Mouse (Mus musculus) neural tube, embryonic 11.5 days (tissue): Measurements from ENCODE around the gene Rbbp7. TPM values are rescaled to one million over a fixed set of nuclear protein-coding genes. Genes with fewer than 3 reads are reported as not detected.

Source experiments
- ATAC-seq: fragments of 200-750 bp; cut with Nextera tagmentation; 2 replicates; pipeline ENCODE4 v1.8.0; 2017; ENCODE audit warnings: moderate number of reproducible peaks, mild to moderate bottlenecking, moderate TSS enrichment, moderate library complexity; ENCODE audit not compliant: insufficient read depth, low FRiP score, low TSS enrichment
- DNase-seq: peaks from one replicate; pipeline ENCODE4 v3.0.0-alpha.2; 2015; ENCODE audit warnings: low spot score
- H3K27ac ChIP-seq: fragments of 300-500 bp; sonication (generic); 2 replicates; pipeline ENCODE4 v1.5.1; 2014; ENCODE audit warnings: low read depth, mild to moderate bottlenecking, low read length
- H3K27me3 ChIP-seq: fragments of 300-500 bp; sonication (generic); 2 replicates; pipeline ENCODE4 v1.6.1; 2014; ENCODE audit warnings: mild to moderate bottlenecking, low read length, mixed read lengths; ENCODE audit not compliant: control insufficient read depth, insufficient read depth
- H3K36me3 ChIP-seq: fragments of 300-500 bp; sonication (generic); 2 replicates; pipeline ENCODE4 v1.6.1; 2014; ENCODE audit warnings: mild to moderate bottlenecking, low read length, moderate library complexity, mixed read lengths; ENCODE audit not compliant: control insufficient read depth, insufficient read depth
- H3K4me1 ChIP-seq: fragments of 300-500 bp; sonication (generic); 2 replicates; pipeline ENCODE4 v1.6.1; 2014; ENCODE audit warnings: low read length, mixed read lengths; ENCODE audit not compliant: control insufficient read depth, insufficient read depth
- H3K4me2 ChIP-seq: fragments of 300-500 bp; sonication (generic); 2 replicates; pipeline ENCODE4 v1.6.1; 2014; ENCODE audit warnings: low read depth, mild to moderate bottlenecking, moderate library complexity
- H3K4me3 ChIP-seq: fragments of 300-500 bp; sonication (generic); 2 replicates; pipeline ENCODE4 v1.5.1; 2014; ENCODE audit warnings: low read depth, low read length
- H3K9ac ChIP-seq: fragments of 300-500 bp; sonication (generic); 2 replicates; pipeline ENCODE4 v1.6.1; 2014; ENCODE audit warnings: mild to moderate bottlenecking, low read length
- H3K9me3 ChIP-seq: fragments of 300-500 bp; sonication (generic); 2 replicates; pipeline ENCODE4 v1.6.1; 2016; ENCODE audit warnings: low read length; ENCODE audit not compliant: control insufficient read depth
- WGBS: fragments of 180-500 bp; shearing (Covaris S2); extraction: QIAGEN DNeasy Blood & Tissue Kit; methylation state at CpG from one replicate; pipeline ENCODE4 v1.1.7; 2014; 5-methylcytosine and 5-hydroxymethylcytosine counted together
- polyA plus RNA-seq: library from polyadenylated mRNA; unstranded; fragments of >200 nt; fragmentation: Nextera tagmentation; extraction: Ambion mirVana; gene quantifications from 2 replicates; pipeline ENCODE4 v1.2.1, GENCODE M21; 2014

Gene Rbbp7
- 325 and 326 TPM in 2 replicates for polyA plus RNA-seq

DNA sequence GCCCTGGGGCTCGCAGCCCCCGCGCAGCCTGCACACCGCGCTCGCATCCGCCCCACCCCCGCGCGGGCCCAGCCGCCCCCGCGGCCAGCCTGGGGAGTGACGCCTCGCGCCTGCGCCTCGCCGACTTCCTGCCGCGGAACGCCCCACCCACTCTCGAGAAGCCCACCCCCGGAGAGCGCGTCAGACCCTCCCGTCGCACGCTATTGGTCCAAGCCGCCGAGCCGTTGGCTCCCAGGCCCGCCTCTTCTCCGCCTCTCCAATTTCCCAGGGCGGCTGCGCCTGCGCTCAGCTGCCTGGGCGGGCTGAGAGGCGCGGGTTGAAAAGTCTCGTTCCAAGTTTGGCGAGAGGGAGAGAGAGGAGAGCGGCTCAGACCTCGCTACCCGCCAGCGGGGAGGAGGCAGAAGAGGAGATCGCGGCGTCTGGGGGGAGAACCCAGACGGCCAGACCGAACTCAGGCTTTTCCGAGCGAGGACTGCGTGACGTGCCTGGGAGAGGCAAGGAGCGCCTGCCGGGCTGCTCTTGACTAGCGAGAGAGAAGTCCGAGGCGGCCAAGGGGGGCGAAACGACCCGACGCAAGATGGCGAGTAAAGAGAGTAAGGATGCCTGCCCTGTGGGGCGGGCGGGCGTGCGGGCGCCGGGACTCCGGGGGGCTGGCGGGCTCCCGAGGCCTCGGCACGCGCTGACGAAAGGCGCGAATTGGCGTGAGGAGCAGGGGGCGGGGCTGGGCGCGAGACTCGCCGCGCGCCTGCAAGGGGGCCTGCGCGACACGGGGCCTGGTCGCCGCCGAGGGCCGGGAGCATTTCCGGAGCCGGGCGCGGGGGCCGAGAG lies at the start of gene Rbbp7:
Gene Rbbp7 (plus strand): TSS at position 288 of the 828 bp plus-strand sequence.
- Histone ChIP-seq H3K9ac (peak within 1 kb of the TSS; percentile 69), H3K27me3 (no peaks in the 10 kb centered on the region), H3K9me3 (no peaks in the 10 kb centered on the region), H3K4me3 (peak within 1 kb of the TSS; percentile 65), H3K36me3 (no peaks in the 10 kb centered on the region), H3K4me1 (0 out of 2 replicates have a peak, but pooled peaks cover 4% of the 10 kb centered on the region), H3K27ac (peak within 1 kb of the TSS; percentile 89), H3K4me2 (peak within 1 kb of the TSS; percentile 48)
- peak; percentile 92 for DNase-seq
- 22% methylated on average over 68 of the region's 100 CpGs for WGBS
- peak; percentile 98 for ATAC-seq

DNA sequence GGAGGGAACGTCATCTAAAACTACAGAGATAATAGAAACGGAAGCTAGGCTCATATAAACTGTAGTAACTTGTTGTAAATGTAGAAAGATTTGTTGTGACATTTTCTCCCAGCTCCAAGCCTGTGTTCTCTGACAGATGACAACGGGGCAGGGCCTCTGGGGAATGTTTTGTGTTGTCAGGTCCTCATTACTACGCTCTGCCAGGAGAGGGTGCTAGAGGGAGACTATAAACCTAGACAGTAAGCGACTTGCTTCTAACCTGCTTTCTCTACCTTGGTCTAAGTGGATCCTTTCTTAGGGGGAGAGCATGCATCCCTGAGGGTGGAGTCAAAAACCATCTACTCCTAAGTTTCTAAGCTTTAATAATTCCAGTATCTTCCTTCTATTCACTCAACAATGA lies 42.4 kb upstream of the Rbbp7 start:
- Histone ChIP-seq H3K4me1 (no peaks in the 10 kb centered on the region), H3K4me2 (no peak overlapping the region), H3K9ac (no peak overlapping the region), H3K9me3 (no peaks in the 10 kb centered on the region), H3K4me3 (no peak overlapping the region), H3K36me3 (no peaks in the 10 kb centered on the region), H3K27me3 (no peaks in the 10 kb centered on the region), H3K27ac (no peak overlapping the region)
- 32% methylated on average over 5 of the region's 5 CpGs for WGBS
- no peak for ATAC-seq
- peak; percentile 39 for DNase-seq

DNA sequence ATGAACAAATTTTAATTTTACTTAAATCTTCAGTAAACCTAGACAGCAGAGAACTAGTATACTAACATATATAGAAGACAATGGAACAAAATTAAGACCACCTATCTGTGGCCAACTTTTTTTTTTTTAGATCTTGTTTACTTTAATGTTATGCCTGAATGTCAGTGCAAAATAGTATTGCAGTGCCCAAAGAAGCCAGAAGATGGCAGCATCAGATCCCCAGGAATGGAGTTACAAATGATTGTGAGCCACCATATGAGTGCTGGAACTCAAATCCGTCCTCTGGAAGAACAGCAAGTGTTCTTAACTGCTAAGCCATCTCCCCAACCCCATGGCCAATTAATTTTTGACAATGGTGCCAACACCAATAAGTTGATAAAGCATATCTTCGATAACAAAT lies 40.6 kb upstream of the Rbbp7 start:
- H3K36me3 ChIP-seq, result no peaks in the 10 kb centered on the region
- no peak overlapping the region for H3K27ac ChIP-seq
- H3K9ac ChIP-seq, result no peak overlapping the region
- no peak overlapping the region for H3K4me3 ChIP-seq
- 39% methylated on average over 2 of the region's 2 CpGs for WGBS
- no peaks in the 10 kb centered on the region for H3K4me1 ChIP-seq
- ATAC-seq, result no peak
- peak; percentile 40 for DNase-seq
- H3K9me3 ChIP-seq, result no peaks in the 10 kb centered on the region
- H3K4me2 ChIP-seq, result no peak overlapping the region
- H3K27me3 ChIP-seq, result no peaks in the 10 kb centered on the region

DNA sequence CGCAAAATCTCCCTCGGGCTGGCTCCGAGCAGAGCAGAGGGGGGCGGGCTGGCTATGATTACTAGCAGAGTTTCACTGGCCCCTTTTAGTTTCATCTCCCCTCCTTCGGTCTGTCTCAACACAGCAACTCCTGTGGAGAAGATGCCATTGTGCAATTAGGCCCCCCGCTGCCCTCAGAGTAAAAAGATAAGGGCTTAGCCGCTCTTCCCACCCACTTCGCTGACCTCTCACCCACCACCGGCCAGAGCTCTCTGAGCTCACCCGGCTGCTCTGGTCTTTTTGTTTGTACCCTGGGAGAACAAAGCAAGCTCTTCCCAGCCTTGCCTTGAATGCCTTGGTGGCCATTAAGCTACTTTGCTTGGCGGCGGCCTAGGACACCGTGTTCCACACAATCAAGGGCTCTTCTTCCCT lies 32.8 kb upstream of the Rbbp7 start:
- Histone ChIP-seq H3K4me2 (no peak overlapping the region), H3K4me1 (no peaks in the 10 kb centered on the region), H3K27me3 (no peaks in the 10 kb centered on the region), H3K4me3 (no peak overlapping the region), H3K9ac (no peak overlapping the region), H3K27ac (no peak overlapping the region), H3K9me3 (no peaks in the 10 kb centered on the region), H3K36me3 (no peaks in the 10 kb centered on the region)
- no peak for ATAC-seq
- DNase-seq, result peak; percentile 36
- WGBS, result 14% methylated on average over 13 of the region's 13 CpGs

DNA sequence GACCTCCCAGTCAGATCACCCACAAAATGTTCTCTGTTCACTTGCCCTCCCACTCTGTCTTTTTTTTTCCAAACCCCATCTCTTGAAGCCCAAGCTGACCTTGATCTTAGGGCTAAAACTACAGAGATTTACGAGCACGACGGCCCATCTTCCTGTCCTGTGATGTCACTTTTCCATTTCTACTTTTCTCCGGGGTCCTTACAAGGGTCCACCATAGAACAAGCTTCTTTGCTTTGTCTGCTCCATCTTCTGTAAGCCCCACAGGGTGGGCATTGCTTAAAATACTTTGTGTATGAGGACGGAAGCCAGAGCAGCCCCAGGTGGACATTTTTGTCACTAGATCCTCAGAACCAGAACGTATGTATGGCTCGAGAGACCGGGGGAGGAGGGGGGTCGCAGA lies 32.4 kb upstream of the Rbbp7 start:
- no peaks in the 10 kb centered on the region for H3K4me1 ChIP-seq
- no peak for ATAC-seq
- WGBS, result 32% methylated on average over 9 of the region's 9 CpGs
- H3K4me2 ChIP-seq, result no peak overlapping the region
- no peaks in the 10 kb centered on the region for H3K36me3 ChIP-seq
- H3K27me3 ChIP-seq, result no peaks in the 10 kb centered on the region
- no peaks in the 10 kb centered on the region for H3K9me3 ChIP-seq
- H3K9ac ChIP-seq, result no peak overlapping the region
- H3K4me3 ChIP-seq, result no peak overlapping the region
- DNase-seq, result no peak
- H3K27ac ChIP-seq, result no peak overlapping the region

DNA sequence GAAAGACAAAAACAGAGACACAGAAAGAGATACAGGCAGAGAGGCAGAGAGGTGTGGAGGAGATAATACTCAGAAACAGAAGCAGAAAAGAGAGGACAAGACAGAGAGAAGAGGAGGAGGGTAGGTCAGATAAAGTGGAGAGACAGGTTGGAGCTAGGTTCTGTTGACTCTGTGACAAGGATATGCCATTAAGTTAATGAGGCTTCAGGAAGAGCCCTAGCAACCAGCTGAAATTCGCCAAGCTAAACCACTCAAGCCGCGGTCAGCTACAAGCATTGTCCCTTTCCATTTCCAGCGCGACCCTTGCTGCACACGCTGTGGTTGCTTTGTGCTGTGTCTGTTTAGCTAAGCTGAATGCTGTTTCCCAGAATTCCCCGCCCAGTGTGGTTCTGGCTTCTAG lies 32.0 kb upstream of the Rbbp7 start:
- Histone ChIP-seq H3K27ac (no peak overlapping the region), H3K4me2 (no peak overlapping the region), H3K4me1 (no peaks in the 10 kb centered on the region), H3K9ac (no peak overlapping the region), H3K4me3 (no peak overlapping the region), H3K36me3 (no peaks in the 10 kb centered on the region), H3K27me3 (no peaks in the 10 kb centered on the region), H3K9me3 (no peaks in the 10 kb centered on the region)
- DNase-seq, result peak; percentile 20
- no peak for ATAC-seq
- WGBS, result 28% methylated on average over 7 of the region's 7 CpGs

DNA sequence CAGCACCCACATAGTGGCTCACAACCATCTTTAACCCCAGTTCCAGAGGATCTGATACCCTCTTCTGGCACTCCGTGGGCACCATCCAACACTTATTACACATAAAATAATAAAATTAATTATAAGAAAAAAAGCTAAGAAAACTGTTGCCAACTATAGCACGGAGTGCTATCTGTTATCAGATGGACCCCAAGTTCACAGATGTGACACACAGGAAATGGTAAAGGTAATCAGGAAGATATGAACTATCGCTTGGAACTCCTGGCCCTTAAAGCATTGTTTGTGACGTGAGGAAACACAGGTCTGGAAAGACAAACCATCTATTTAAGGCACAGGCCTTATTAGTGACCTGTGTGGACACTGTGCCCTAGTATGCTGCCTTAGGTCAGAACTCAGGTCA lies 30.2 kb upstream of the Rbbp7 start:
- Histone ChIP-seq H3K36me3 (no peaks in the 10 kb centered on the region), H3K9me3 (no peaks in the 10 kb centered on the region), H3K9ac (no peak overlapping the region), H3K4me2 (no peak overlapping the region), H3K27ac (no peak overlapping the region), H3K4me3 (no peak overlapping the region), H3K4me1 (no peaks in the 10 kb centered on the region), H3K27me3 (no peaks in the 10 kb centered on the region)
- DNase-seq (no peak), ATAC-seq (no peak)
- 90% methylated on average over 4 of the region's 4 CpGs for WGBS

DNA sequence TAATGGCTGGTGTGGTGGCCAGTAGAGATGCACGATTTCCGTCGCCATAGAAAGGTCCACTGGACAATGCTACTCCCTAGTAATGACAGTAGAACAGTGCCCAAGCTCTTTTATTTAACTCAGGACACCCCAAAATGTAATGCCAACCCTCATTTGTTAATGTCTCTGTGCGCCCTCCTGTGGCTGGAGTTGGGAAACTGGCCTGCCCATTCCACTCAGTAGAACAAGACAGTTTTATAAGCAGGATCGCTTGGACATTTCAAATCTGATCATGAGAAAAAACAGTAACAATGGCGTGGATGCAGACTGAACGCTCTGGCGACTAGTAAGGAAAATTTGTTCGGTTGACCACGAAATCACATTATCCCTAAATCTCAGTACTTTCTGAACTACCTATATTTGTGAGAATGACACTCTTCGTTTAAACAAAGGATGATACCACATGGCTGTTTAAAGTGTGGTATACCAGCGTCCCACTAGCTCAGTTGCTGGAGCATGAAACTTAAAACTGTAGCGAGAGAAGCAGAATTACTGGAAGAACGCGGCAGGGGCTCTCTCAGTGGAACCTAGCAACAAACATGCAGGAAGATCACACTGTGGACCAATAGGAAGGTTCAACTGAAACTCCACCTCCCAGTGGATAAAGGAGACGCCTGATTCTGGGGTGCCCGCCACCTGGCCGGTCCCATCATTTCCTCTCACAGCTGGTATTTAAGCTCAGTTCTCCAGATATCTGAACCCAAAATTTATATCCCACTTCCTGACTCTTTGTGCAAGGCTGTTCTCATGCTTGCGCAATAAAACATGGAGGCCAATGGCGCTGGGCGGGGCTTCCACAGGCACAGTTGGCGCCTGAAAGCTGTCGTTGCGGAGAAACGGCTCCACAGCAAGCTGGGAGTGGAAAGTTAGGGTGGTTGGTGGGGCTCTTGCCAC lies 24.9 kb upstream of the Rbbp7 start:
- Histone ChIP-seq H3K9ac (peak overlapping the region; percentile 51), H3K9me3 (no peaks in the 10 kb centered on the region), H3K36me3 (no peaks in the 10 kb centered on the region), H3K4me1 (no peaks in the 10 kb centered on the region), H3K4me3 (peak overlapping the region; percentile 33), H3K4me2 (peak overlapping the region; percentile 49), H3K27me3 (no peaks in the 10 kb centered on the region), H3K27ac (peak overlapping the region; percentile 56; the same call in 1 of the 2 replicates)
- ATAC-seq, result peak; percentile 82
- WGBS, result 26% methylated on average over 25 of the region's 25 CpGs
- DNase-seq, result peak; percentile 67
